Mouse (Mus musculus) MEL (cell line): ENCODE measurements at regions not wholly inside any gene's neighbourhood (a gene's known extent, or its start where the extent isn't known, plus 50 kb on each side); places are given as distances from the start of the nearest gene placed in this dataset.

ENCODE experiments used
- DNase-seq: peaks from one replicate; pipeline ENCODE4 v3.0.0; 2011; ENCODE audit warnings: low read depth, low spot score
- H3K27ac ChIP-seq: 2 replicates; pipeline ENCODE4 v1.5.1; 2012; ENCODE audit warnings: low read depth, mild to moderate bottlenecking, control low read depth, low read length, moderate library complexity; ENCODE audit not compliant: control insufficient read depth
- H3K27me3 ChIP-seq, 2 experiments: fragments of 150-350 bp in 1 of 2; sonication (generic) in 1 of 2; 2 replicates each; pipeline ENCODE4 v1.6.1; 2012; ENCODE audit warnings: low read length in 2 of 2, mild to moderate bottlenecking in 2 of 2, improper control_type of control experiment in 1 of 2, moderate library complexity in 1 of 2; ENCODE audit not compliant: insufficient read depth in 2 of 2, control insufficient read depth in 1 of 2
- H3K36me3 ChIP-seq, 2 experiments: 2 replicates each; pipeline ENCODE4 v1.6.1; 2012 to 2014; ENCODE audit warnings: low read length in 2 of 2, improper control_type of control experiment in 1 of 2, inconsistent platforms in 1 of 2, mild to moderate bottlenecking in 1 of 2; ENCODE audit not compliant: insufficient read depth in 2 of 2, control insufficient read depth in 1 of 2
- H3K4me1 ChIP-seq, 2 experiments: fragments of 150-350 bp in 1 of 2; sonication (generic) in 1 of 2; 2 replicates each; pipeline ENCODE4 v1.6.1; 2012; ENCODE audit warnings: low read length in 2 of 2, improper control_type of control experiment in 1 of 2, mild to moderate bottlenecking in 1 of 2; ENCODE audit not compliant: insufficient read depth in 2 of 2, control insufficient read depth in 1 of 2
- H3K4me3 ChIP-seq, 2 experiments: fragments of 150-350 bp in 1 of 2; sonication (generic) in 1 of 2; 2 replicates each; pipeline ENCODE4 v1.5.1; 2012; ENCODE audit warnings: low read depth in 2 of 2, low read length in 2 of 2, mild to moderate bottlenecking in 2 of 2, moderate library complexity in 2 of 2, control low read depth in 1 of 2, improper control_type of control experiment in 1 of 2; ENCODE audit not compliant: control insufficient read depth in 1 of 2, insufficient read depth in 1 of 2
- H3K79me2 ChIP-seq: 2 replicates; pipeline ENCODE4 v1.6.1; 2012; ENCODE audit warnings: mild to moderate bottlenecking, low read length, moderate library complexity; ENCODE audit not compliant: control insufficient read depth, poor library complexity, insufficient read depth
- H3K9ac ChIP-seq: 2 replicates; pipeline ENCODE4 v1.6.1; 2012; ENCODE audit warnings: low read depth, mild to moderate bottlenecking, control low read depth, low read length, moderate library complexity; ENCODE audit not compliant: control insufficient read depth, poor library complexity, severe bottlenecking
- H3K9me3 ChIP-seq: fragments of 150-350 bp; sonication (generic); replicated peaks from 2 replicates; pipeline ENCODE4 v1.6.1; 2012; ENCODE audit warnings: mild to moderate bottlenecking, low read length, improper control_type of control experiment, moderate library complexity; ENCODE audit not compliant: insufficient read depth
- BHLHE40 ChIP-seq: IDR thresholded peaks from 2 replicates; pipeline ENCODE4 v1.6.1; 2012; ENCODE audit warnings: low read depth, mild to moderate bottlenecking, inconsistent platforms, low read length, improper control_type of control experiment, borderline replicate concordance
- CHD2 ChIP-seq: IDR thresholded peaks from 2 replicates; pipeline ENCODE4 v1.6.1; 2011; ENCODE audit warnings: low read length, improper control_type of control experiment
- CTCF ChIP-seq, 3 experiments: IDR thresholded peaks in 2 of 3; conservative IDR thresholded peaks in 1 of 3; 2 replicates each; pipeline ENCODE4 v1.5.1; 2011 to 2012; ENCODE audit warnings: low read length in 3 of 3, low read depth in 2 of 3, mild to moderate bottlenecking in 2 of 3, improper control_type of control experiment in 1 of 3, inconsistent platforms in 1 of 3, mixed read lengths in 1 of 3, moderate library complexity in 1 of 3; ENCODE audit not compliant: control insufficient read depth in 1 of 3, insufficient read depth in 1 of 3, poor library complexity in 1 of 3, severe bottlenecking in 1 of 3
- E2F4 ChIP-seq: IDR thresholded peaks from 2 replicates; pipeline ENCODE4 v1.6.1; 2011; ENCODE audit warnings: low read depth, low read length, improper control_type of control experiment, borderline replicate concordance
- ELF1 ChIP-seq: IDR thresholded peaks from 2 replicates; pipeline ENCODE4 v1.6.1; 2014; ENCODE audit warnings: low read depth, mild to moderate bottlenecking, inconsistent platforms, low read length, improper control_type of control experiment, moderate library complexity
- EP300 ChIP-seq, 2 experiments: IDR thresholded peaks; 2 replicates each; pipeline ENCODE4 v1.6.1; 2011; ENCODE audit warnings: improper control_type of control experiment in 2 of 2, low read length in 2 of 2, low read depth in 1 of 2, mild to moderate bottlenecking in 1 of 2
- GABPA ChIP-seq: IDR thresholded peaks from 2 replicates; pipeline ENCODE4 v1.6.1; 2012; ENCODE audit warnings: low read depth, mild to moderate bottlenecking, inconsistent platforms, low read length, improper control_type of control experiment, moderate library complexity
- HCFC1 ChIP-seq: IDR thresholded peaks from 2 replicates; pipeline ENCODE4 v1.6.1; 2012; ENCODE audit warnings: low read depth, mild to moderate bottlenecking, inconsistent platforms, low read length, improper control_type of control experiment, moderate library complexity
- KAT2A ChIP-seq: conservative IDR thresholded peaks from 2 replicates; pipeline ENCODE4 v1.6.1; 2012; ENCODE audit warnings: low read depth, low read length, improper control_type of control experiment, inconsistent platforms
- MAX ChIP-seq: IDR thresholded peaks from 2 replicates; pipeline ENCODE4 v1.6.1; 2011; ENCODE audit warnings: low read length, improper control_type of control experiment
- MAZ ChIP-seq: IDR thresholded peaks from 2 replicates; pipeline ENCODE4 v1.6.1; 2012; ENCODE audit warnings: low read depth, mild to moderate bottlenecking, inconsistent platforms, low read length, improper control_type of control experiment
- MYB ChIP-seq: IDR thresholded peaks from 2 replicates; pipeline ENCODE4 v1.6.1; 2011; ENCODE audit warnings: mild to moderate bottlenecking, low read depth, low read length, improper control_type of control experiment
- NELFE ChIP-seq: IDR thresholded peaks from 2 replicates; pipeline ENCODE4 v1.6.1; 2011; ENCODE audit warnings: low read depth, low read length, improper control_type of control experiment
- POLR2A ChIP-seq, 2 experiments: IDR thresholded peaks; 2 replicates each; pipeline ENCODE4 v1.6.1; 2011 to 2012; ENCODE audit warnings: low read length in 2 of 2, mild to moderate bottlenecking in 2 of 2, control low read depth in 1 of 2, improper control_type of control experiment in 1 of 2, low read depth in 1 of 2, moderate library complexity in 1 of 2; ENCODE audit not compliant: control insufficient read depth in 1 of 2, insufficient read depth in 1 of 2, poor library complexity in 1 of 2
- POLR2AphosphoS5 ChIP-seq: IDR thresholded peaks from 2 replicates; pipeline ENCODE4 v1.6.1; 2012; ENCODE audit warnings: low read depth, borderline replicate concordance, mild to moderate bottlenecking, inconsistent platforms, low read length, moderate library complexity, mixed read lengths
- RAD21 ChIP-seq: IDR thresholded peaks from 2 replicates; pipeline ENCODE4 v1.6.1; 2011; ENCODE audit warnings: mild to moderate bottlenecking, low read depth, low read length, improper control_type of control experiment
- SIN3A ChIP-seq: IDR thresholded peaks from 2 replicates; pipeline ENCODE4 v1.6.1; 2012; ENCODE audit warnings: low read length, improper control_type of control experiment, inconsistent platforms
- SMC3 ChIP-seq: IDR thresholded peaks from 2 replicates; pipeline ENCODE4 v1.6.1; 2011; ENCODE audit warnings: low read depth, low read length, improper control_type of control experiment
- TBP ChIP-seq: IDR thresholded peaks from 2 replicates; pipeline ENCODE4 v1.8.0; 2011; ENCODE audit warnings: low read depth, low read length, improper control_type of control experiment
- TCF12 ChIP-seq: IDR thresholded peaks from 2 replicates; pipeline ENCODE4 v1.6.1; 2014; ENCODE audit warnings: low read depth, mild to moderate bottlenecking, inconsistent platforms, low read length, improper control_type of control experiment, moderate library complexity
- UBTF ChIP-seq: IDR thresholded peaks from 2 replicates; pipeline ENCODE4 v1.6.1; 2012; ENCODE audit warnings: low read depth, mild to moderate bottlenecking, inconsistent platforms, low read length, improper control_type of control experiment, moderate library complexity, borderline replicate concordance; ENCODE audit not compliant: insufficient read depth
- USF1 ChIP-seq: IDR thresholded peaks from 2 replicates; pipeline ENCODE4 v1.6.1; 2014; ENCODE audit warnings: low read depth, mild to moderate bottlenecking, inconsistent platforms, low read length, improper control_type of control experiment, moderate library complexity
- USF2 ChIP-seq, 2 experiments: IDR thresholded peaks; 2 replicates each; pipeline ENCODE4 v1.6.1; 2011 to 2012; ENCODE audit warnings: improper control_type of control experiment in 2 of 2, low read length in 2 of 2, borderline replicate concordance in 1 of 2, inconsistent platforms in 1 of 2, low read depth in 1 of 2, mild to moderate bottlenecking in 1 of 2; ENCODE audit not compliant: insufficient read depth in 1 of 2
- ZKSCAN1 ChIP-seq: IDR thresholded peaks from 2 replicates; pipeline ENCODE4 v1.6.1; 2012; ENCODE audit warnings: low read depth, mild to moderate bottlenecking, inconsistent platforms, low read length, improper control_type of control experiment, moderate library complexity
- ZNF384 ChIP-seq: IDR thresholded peaks from 2 replicates; pipeline ENCODE4 v1.6.1; 2012; ENCODE audit warnings: low read depth, mild to moderate bottlenecking, inconsistent platforms, low read length, improper control_type of control experiment

- Histone ChIP-seq H3K36me3 (peaks cover 0 to 14% of the 10 kb centered on the region in 2 experiments; a peak in 2 of 4 replicates), H3K27ac (no peak overlapping the region), H3K4me1 (peaks cover 2 to 13% of the 10 kb centered on the region in 2 experiments; a peak in 2 of 4 replicates), H3K4me3 (no peak overlapping the region), H3K9ac (no peak overlapping the region), H3K27me3 (no peaks in the 10 kb centered on the region), H3K79me2 (no peaks in the 10 kb centered on the region), H3K9me3 (no peaks in the 10 kb centered on the region)
- TF ChIP-seq USF1 (no peak), MAX (no peak), CHD2 (no peak), UBTF (no peak), NELFE (no peak), HCFC1 (no peak), ZNF384 (no peak), TBP (no peak), KAT2A (no peak), TCF12 (no peak), E2F4 (no peak), MYB (no peak), SIN3A (no peak), GABPA (no peak), EP300 (IDR thresholded peaks at IDR 0.05; ENCODE audit: low read depth in 1 of 2, low read length in 2 of 2) (no peak), POLR2AphosphoS5 (no peak)
- no peak for DNase-seq
Measured at GRCm38 (mm10) chr2:107117564-107117963, 58.1 kb upstream of the Fshb start.

GRCm38 (mm10) chr2:107118711-107119474, 59.4 kb upstream of the Fshb start:
- Histone ChIP-seq H3K36me3 (peaks cover 0 to 14% of the 10 kb centered on the region in 2 experiments; a peak in 2 of 4 replicates), H3K9ac (no peak overlapping the region), H3K9me3 (no peaks in the 10 kb centered on the region), H3K27ac (peak overlapping the region; percentile 26), H3K4me1 (peaks cover 2 to 13% of the 10 kb centered on the region in 2 experiments; a peak in 2 of 4 replicates), H3K27me3 (no peaks in the 10 kb centered on the region), H3K4me3 (no peak overlapping the region; a peak in 1 of 4 replicates), H3K79me2 (no peaks in the 10 kb centered on the region)
- peak; percentile 24 for DNase-seq
- TF ChIP-seq ZKSCAN1 (no peak), BHLHE40 (peak; percentile 17; the same call in 1 of the 2 replicates), CTCF (IDR thresholded peaks at IDR 0.05 in 2 of 3, conservative IDR thresholded peaks at IDR 0.05 in 1 of 3; ENCODE audit: control insufficient read depth in 1 of 3, insufficient read depth in 1 of 3, low read depth in 2 of 3, low read length in 3 of 3, poor library complexity in 1 of 3, severe bottlenecking in 1 of 3) (no peak), POLR2A (IDR thresholded peaks at IDR 0.05; ENCODE audit: control insufficient read depth in 1 of 2, insufficient read depth in 1 of 2, low read depth in 1 of 2, low read length in 2 of 2, poor library complexity in 1 of 2) (no peak), USF2 (IDR thresholded peaks at IDR 0.05; ENCODE audit: borderline replicate concordance in 1 of 2, insufficient read depth in 1 of 2, low read depth in 1 of 2, low read length in 2 of 2) (peak in 1 of 2 experiments; percentile 52; a peak in 1 of 4 replicates), ZNF384 (peak; percentile 37; the same call in 1 of the 2 replicates), E2F4 (no peak), MAZ (no peak), SMC3 (no peak), RAD21 (no peak), USF1 (peak; percentile 86), TCF12 (no peak), POLR2AphosphoS5 (no peak), ELF1 (no peak), MYB (no peak), MAX (no peak)
